Mouse (Mus musculus): ENCODE measurements around the gene Sirt5. TPM values are rescaled to one million over a fixed set of nuclear protein-coding genes. Genes with fewer than 3 reads are reported as not detected.

The Sirt5 gene
- polyA plus RNA-seq, 1 experiment from 2014 or later, result 14.8 TPM

DNA sequence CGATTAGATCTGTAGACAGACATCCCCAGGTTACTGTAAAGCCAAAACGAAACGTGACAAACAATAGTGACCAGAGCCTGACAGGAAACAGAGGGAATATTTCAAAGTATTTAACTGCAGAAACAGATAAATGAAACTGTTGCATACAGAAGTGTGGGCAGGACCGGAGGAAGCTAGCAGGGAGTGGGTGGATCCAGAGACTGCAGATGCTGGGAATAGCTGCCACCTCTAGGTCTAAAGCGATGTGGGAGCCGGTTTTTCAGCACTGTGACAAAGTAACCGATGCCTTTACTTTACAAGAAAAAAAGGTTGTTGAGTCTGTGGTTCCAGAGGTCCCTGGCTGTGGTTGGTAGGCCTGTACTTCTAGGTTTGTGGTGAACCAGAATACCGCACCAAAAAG is 27.3 kb upstream of the Sirt5 start:
- Histone ChIP-seq H3K9me3 (ENCODE audit: control insufficient read depth, low read length) (no peaks in the 10 kb centered on the region), H3K27ac (replicated peaks; ENCODE audit: low read depth, low read length) (no peak overlapping the region), H3K4me1 (ENCODE audit: control insufficient read depth, insufficient read depth, low read length) (peaks cover 6% of the 10 kb centered on the region; the same call in 1 of the 2 replicates), H3K4me3 (ENCODE audit: low read depth, low read length) (no peak overlapping the region), H3K9ac (ENCODE audit: low read depth, low read length) (no peak overlapping the region), H3K36me3 (ENCODE audit: control insufficient read depth, insufficient read depth, low read length) (no peaks in the 10 kb centered on the region), H3K27me3 (replicated peaks; ENCODE audit: control insufficient read depth, insufficient read depth, low read length) (no peaks in the 10 kb centered on the region), H3K4me2 (ENCODE audit: low read depth, low read length) (no peak overlapping the region)
- 86% methylated on average over 8 of the region's 8 CpGs for WGBS
- ATAC-seq (ENCODE audit: low read depth), result no peak
- DNase-seq (ENCODE audit: low spot score), result no peak

- peaks cover 6% of the 10 kb centered on the region; the same call in 1 of the 2 replicates for H3K4me1 ChIP-seq (ENCODE audit: control insufficient read depth, insufficient read depth, low read length)
- no peak overlapping the region for H3K27ac ChIP-seq (replicated peaks; ENCODE audit: low read depth, low read length)
- H3K4me2 ChIP-seq (ENCODE audit: low read depth, low read length), result no peak overlapping the region
- no peaks in the 10 kb centered on the region for H3K27me3 ChIP-seq (replicated peaks; ENCODE audit: control insufficient read depth, insufficient read depth, low read length)
- no peak for DNase-seq (ENCODE audit: low spot score)
- no peak overlapping the region for H3K4me3 ChIP-seq (ENCODE audit: low read depth, low read length)
- H3K9ac ChIP-seq (ENCODE audit: low read depth, low read length), result no peak overlapping the region
- H3K9me3 ChIP-seq (ENCODE audit: control insufficient read depth, low read length), result no peaks in the 10 kb centered on the region
- H3K36me3 ChIP-seq (ENCODE audit: control insufficient read depth, insufficient read depth, low read length), result no peaks in the 10 kb centered on the region
- 60% methylated on average over 4 of the region's 4 CpGs for WGBS
- no peak for ATAC-seq (ENCODE audit: low read depth)
Observed at GRCm38 (mm10) chr13:43338632-43339031, 26.7 kb upstream of the Sirt5 start.

GRCm38 (mm10) chr13:43346825-43347224 is 18.5 kb upstream of the Sirt5 start:
- ATAC-seq (ENCODE audit: low read depth), result no peak
- no peak overlapping the region for H3K27ac ChIP-seq (replicated peaks; ENCODE audit: low read depth, low read length)

GRCm38 (mm10) chr13:43349376-43349775 is 15.9 kb upstream of the Sirt5 start:
- no peak overlapping the region for H3K4me3 ChIP-seq (ENCODE audit: low read depth, low read length)

More at GRCm38 (mm10) chr13:43346825-43347224, 18.5 kb upstream of the Sirt5 start:
- no peak for DNase-seq (ENCODE audit: low spot score)
- no peak overlapping the region for H3K9ac ChIP-seq (ENCODE audit: low read depth, low read length)
- no peaks in the 10 kb centered on the region for H3K27me3 ChIP-seq (replicated peaks; ENCODE audit: control insufficient read depth, insufficient read depth, low read length)
- no peaks in the 10 kb centered on the region for H3K9me3 ChIP-seq (ENCODE audit: control insufficient read depth, low read length)
- H3K4me2 ChIP-seq (ENCODE audit: low read depth, low read length), result no peak overlapping the region
- H3K36me3 ChIP-seq (ENCODE audit: control insufficient read depth, insufficient read depth, low read length), result no peaks in the 10 kb centered on the region
- H3K4me3 ChIP-seq (ENCODE audit: low read depth, low read length), result no peak overlapping the region
- no peaks in the 10 kb centered on the region; the same call in 1 of the 2 replicates for H3K4me1 ChIP-seq (ENCODE audit: control insufficient read depth, insufficient read depth, low read length)

DNA sequence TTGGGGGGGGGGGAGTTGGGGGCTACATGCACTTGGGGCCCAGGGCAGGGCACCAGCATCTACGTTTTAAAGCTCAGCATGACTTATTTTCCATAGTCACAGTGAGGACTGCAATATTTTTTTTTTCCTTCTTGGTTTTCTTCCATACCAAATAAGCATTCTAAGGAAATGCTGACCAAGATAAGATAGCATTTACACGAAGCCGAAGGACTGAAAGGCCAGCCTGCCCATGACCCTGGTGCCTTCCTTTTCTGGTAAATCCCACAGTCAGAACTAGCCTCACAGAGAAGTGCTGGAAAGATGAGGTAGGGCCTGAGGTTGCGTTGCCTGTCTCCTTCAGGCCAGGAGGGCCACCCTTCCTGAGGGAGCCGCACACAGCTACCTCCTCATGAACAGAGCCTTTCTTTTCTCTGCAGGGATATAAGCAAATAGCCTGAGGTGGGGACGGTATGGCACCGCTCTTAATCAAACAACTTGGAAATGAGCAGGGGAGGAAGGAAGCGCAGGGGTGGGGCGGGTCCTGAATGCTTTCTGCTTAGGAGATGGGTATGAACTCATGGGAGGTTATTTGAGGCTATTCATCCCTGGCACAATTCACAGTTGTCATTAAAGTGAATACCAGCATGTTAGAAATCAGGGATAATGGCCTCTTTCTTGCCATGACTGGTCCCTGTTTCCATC is 14.7 kb upstream of the Sirt5 start:
- WGBS, result 51% methylated on average over 9 of the region's 9 CpGs
- Histone ChIP-seq H3K4me3 (ENCODE audit: low read depth, low read length) (no peak overlapping the region), H3K36me3 (ENCODE audit: control insufficient read depth, insufficient read depth, low read length) (no peaks in the 10 kb centered on the region), H3K9me3 (ENCODE audit: control insufficient read depth, low read length) (no peaks in the 10 kb centered on the region), H3K27ac (replicated peaks; ENCODE audit: low read depth, low read length) (no peak overlapping the region), H3K4me2 (ENCODE audit: low read depth, low read length) (no peak overlapping the region), H3K9ac (ENCODE audit: low read depth, low read length) (no peak overlapping the region), H3K4me1 (ENCODE audit: control insufficient read depth, insufficient read depth, low read length) (peaks cover 7% of the 10 kb centered on the region; the same call in 1 of the 2 replicates), H3K27me3 (replicated peaks; ENCODE audit: control insufficient read depth, insufficient read depth, low read length) (no peaks in the 10 kb centered on the region)
- ATAC-seq (ENCODE audit: low read depth), result no peak
- no peak for DNase-seq (ENCODE audit: low spot score)

More at GRCm38 (mm10) chr13:43349376-43349775, 15.9 kb upstream of the Sirt5 start:
- no peak overlapping the region for H3K9ac ChIP-seq (ENCODE audit: low read depth, low read length)
- H3K36me3 ChIP-seq (ENCODE audit: control insufficient read depth, insufficient read depth, low read length), result no peaks in the 10 kb centered on the region
- H3K27me3 ChIP-seq (replicated peaks; ENCODE audit: control insufficient read depth, insufficient read depth, low read length), result no peaks in the 10 kb centered on the region
- no peak for DNase-seq (ENCODE audit: low spot score)
- H3K27ac ChIP-seq (replicated peaks; ENCODE audit: low read depth, low read length), result no peak overlapping the region
- no peaks in the 10 kb centered on the region for H3K9me3 ChIP-seq (ENCODE audit: control insufficient read depth, low read length)
- no peak for ATAC-seq (ENCODE audit: low read depth)
- 85% methylated on average over 8 of the region's 8 CpGs for WGBS
- no peak overlapping the region for H3K4me2 ChIP-seq (ENCODE audit: low read depth, low read length)
- H3K4me1 ChIP-seq (ENCODE audit: control insufficient read depth, insufficient read depth, low read length), result peaks cover 4% of the 10 kb centered on the region; the same call in 1 of the 2 replicates

GRCm38 (mm10) chr13:43353356-43353755 is 11.9 kb upstream of the Sirt5 start:
- no peak overlapping the region for H3K4me2 ChIP-seq (ENCODE audit: low read depth, low read length)
- no peak overlapping the region for H3K27ac ChIP-seq (replicated peaks; ENCODE audit: low read depth, low read length)
- H3K4me1 ChIP-seq (ENCODE audit: control insufficient read depth, insufficient read depth, low read length), result peaks cover 7% of the 10 kb centered on the region; the same call in 1 of the 2 replicates
- no peak for DNase-seq (ENCODE audit: low spot score)
- H3K4me3 ChIP-seq (ENCODE audit: low read depth, low read length), result no peak overlapping the region
- H3K27me3 ChIP-seq (replicated peaks; ENCODE audit: control insufficient read depth, insufficient read depth, low read length), result no peaks in the 10 kb centered on the region
- ATAC-seq (ENCODE audit: low read depth), result no peak
- no peaks in the 10 kb centered on the region for H3K9me3 ChIP-seq (ENCODE audit: control insufficient read depth, low read length)
- WGBS, result 56% methylated on average over 4 of the region's 4 CpGs
- H3K9ac ChIP-seq (ENCODE audit: low read depth, low read length), result no peak overlapping the region
- H3K36me3 ChIP-seq (ENCODE audit: control insufficient read depth, insufficient read depth, low read length), result no peaks in the 10 kb centered on the region

- no peak overlapping the region for H3K27ac ChIP-seq (replicated peaks; ENCODE audit: low read depth, low read length)
- WGBS, result 59% methylated on average over 12 of the region's 12 CpGs
- no peak overlapping the region for H3K9ac ChIP-seq (ENCODE audit: low read depth, low read length)
- H3K36me3 ChIP-seq (ENCODE audit: control insufficient read depth, insufficient read depth, low read length), result no peaks in the 10 kb centered on the region
- H3K4me3 ChIP-seq (ENCODE audit: low read depth, low read length), result no peak overlapping the region
- DNase-seq (ENCODE audit: low spot score) (peak; percentile 11), ATAC-seq (ENCODE audit: low read depth) (no peak)
- peaks cover 7% of the 10 kb centered on the region; the same call in 1 of the 2 replicates for H3K4me1 ChIP-seq (ENCODE audit: control insufficient read depth, insufficient read depth, low read length)
- H3K27me3 ChIP-seq (replicated peaks; ENCODE audit: control insufficient read depth, insufficient read depth, low read length), result no peaks in the 10 kb centered on the region
- H3K4me2 ChIP-seq (ENCODE audit: low read depth, low read length), result no peak overlapping the region
- no peaks in the 10 kb centered on the region for H3K9me3 ChIP-seq (ENCODE audit: control insufficient read depth, low read length)
Observed at GRCm38 (mm10) chr13:43354362-43354761, 10.9 kb upstream of the Sirt5 start.

- 86% methylated on average over 14 of the region's 14 CpGs for WGBS
- DNase-seq (ENCODE audit: low spot score) (no peak), ATAC-seq (ENCODE audit: low read depth) (no peak)
- Histone ChIP-seq H3K4me1 (ENCODE audit: control insufficient read depth, insufficient read depth, low read length) (peaks cover 7% of the 10 kb centered on the region; the same call in 1 of the 2 replicates), H3K27ac (replicated peaks; ENCODE audit: low read depth, low read length) (no peak overlapping the region), H3K9ac (ENCODE audit: low read depth, low read length) (no peak overlapping the region), H3K27me3 (replicated peaks; ENCODE audit: control insufficient read depth, insufficient read depth, low read length) (no peaks in the 10 kb centered on the region), H3K4me3 (ENCODE audit: low read depth, low read length) (no peak overlapping the region), H3K9me3 (ENCODE audit: control insufficient read depth, low read length) (no peaks in the 10 kb centered on the region), H3K36me3 (ENCODE audit: control insufficient read depth, insufficient read depth, low read length) (no peaks in the 10 kb centered on the region), H3K4me2 (ENCODE audit: low read depth, low read length) (no peak overlapping the region)
Observed at GRCm38 (mm10) chr13:43356346-43357125, 8.8 kb upstream of the Sirt5 start.
